Mouse (Mus musculus) granulocyte monocyte progenitor cell, adult 5-6 weeks (primary cell): ENCODE data around the gene Macrod2. TPM values are rescaled to one million over a fixed set of nuclear protein-coding genes. Genes with fewer than 3 reads are reported as not detected.

Source experiments
- ATAC-seq: replicated peaks from 2 replicates; pipeline ENCODE4 v1.8.0; 2016; ENCODE audit warnings: mild to moderate bottlenecking, moderate TSS enrichment, inconsistent platforms; ENCODE audit not compliant: poor library complexity, severe bottlenecking
- total RNA-seq, 2 experiments: library from RNA; stranded (forward) in 1 of 2; stranded (reverse) in 1 of 2; fragments of 200-712, 200-1000 nt in 1 of 2; fragments of >200 nt in 1 of 2; fragmentation: Nextera tagmentation in 1 of 2; gene quantifications; 2 replicates each; pipeline ENCODE4 v1.2.3; 2014 to 2017

The Macrod2 gene
- total RNA-seq, 2 experiments from 2014 or later: 3.0 to 6.8 TPM

- no peak for ATAC-seq
These were observed 1635.9 kb downstream of the Macrod2 start for GRCm38 (mm10) chr2:142030756-142031646.

GRCm38 (mm10) chr2:142055576-142055975, 1660.5 kb downstream of the Macrod2 start:
- ATAC-seq: no peak

- ATAC-seq: no peak
These were observed 1663.0 kb downstream of the Macrod2 start for GRCm38 (mm10) chr2:142057889-142058750.

- no peak for ATAC-seq
These were observed 1663.6 kb downstream of the Macrod2 start for GRCm38 (mm10) chr2:142058751-142059090.

- no peak for ATAC-seq
These were observed 1713.8 kb downstream of the Macrod2 start for GRCm38 (mm10) chr2:142108947-142109346.

GRCm38 (mm10) chr2:142116623-142117022, 1721.5 kb downstream of the Macrod2 start:
- no peak for ATAC-seq

GRCm38 (mm10) chr2:142128109-142128508, 1733.0 kb downstream of the Macrod2 start:
- no peak for ATAC-seq

- no peak for ATAC-seq
These were observed 1734.1 kb downstream of the Macrod2 start for GRCm38 (mm10) chr2:142129166-142129565.

- ATAC-seq: no peak
These were observed 1754.2 kb downstream of the Macrod2 start for GRCm38 (mm10) chr2:142149310-142149709.

GRCm38 (mm10) chr2:142163506-142164275, 1768.6 kb downstream of the Macrod2 start:
- ATAC-seq: no peak

- ATAC-seq: no peak
These were observed 1774.5 kb downstream of the Macrod2 start for GRCm38 (mm10) chr2:142169649-142170048.

GRCm38 (mm10) chr2:142172706-142173105, 1777.6 kb downstream of the Macrod2 start:
- ATAC-seq: no peak

GRCm38 (mm10) chr2:142174039-142174438, 1778.9 kb downstream of the Macrod2 start:
- no peak for ATAC-seq

- ATAC-seq: no peak
These were observed 1791.8 kb downstream of the Macrod2 start for GRCm38 (mm10) chr2:142186922-142187321.

GRCm38 (mm10) chr2:142187428-142187827, 1792.3 kb downstream of the Macrod2 start:
- no peak for ATAC-seq

- no peak for ATAC-seq
These were observed 1822.3 kb downstream of the Macrod2 start for GRCm38 (mm10) chr2:142217371-142217770.

- ATAC-seq: no peak
These were observed 1827.2 kb downstream of the Macrod2 start for GRCm38 (mm10) chr2:142222137-142222921.

GRCm38 (mm10) chr2:142222926-142223325, 1827.8 kb downstream of the Macrod2 start:
- no peak for ATAC-seq

GRCm38 (mm10) chr2:142230985-142231549, 1836.0 kb downstream of the Macrod2 start:
- ATAC-seq: no peak
